Mouse (Mus musculus) C2C12 (cell line): ENCODE results near the gene Chga. TPM values are rescaled to one million over a fixed set of nuclear protein-coding genes. Genes with fewer than 3 reads are reported as not detected.

Experiments used
- H3K27me3 ChIP-seq: one replicate; pipeline ENCODE4 v1.6.1; 2011; ENCODE audit not compliant: control insufficient read depth, insufficient read depth, insufficient read length
- H3K36me3 ChIP-seq: one replicate; pipeline ENCODE4 v1.6.1; 2011; ENCODE audit not compliant: control insufficient read depth, insufficient read depth
- H3K4me3 ChIP-seq: one replicate; pipeline ENCODE4 v1.5.1; 2011; ENCODE audit warnings: mild to moderate bottlenecking, control low read depth; ENCODE audit not compliant: poor library complexity, insufficient read depth, severe bottlenecking
- H3K79me2 ChIP-seq: one replicate; pipeline ENCODE4 v1.6.1; 2011; ENCODE audit not compliant: control insufficient read depth, insufficient read depth
- H3K79me3 ChIP-seq: one replicate; pipeline ENCODE4 v1.6.1; 2011; ENCODE audit warnings: low read depth, control low read depth
- H3ac ChIP-seq: one replicate; pipeline ENCODE3; 2011; ENCODE audit warnings: low read depth; ENCODE audit not compliant: control insufficient read depth, insufficient read length
- CEBPB ChIP-seq: IDR thresholded peaks from one replicate; pipeline ENCODE4 v1.6.1; 2011; ENCODE audit warnings: low read depth, mild to moderate bottlenecking, control low read depth, moderate library complexity
- CTCF ChIP-seq: IDR thresholded peaks from one replicate; pipeline ENCODE4 v1.5.1; 2011; ENCODE audit not compliant: control insufficient read depth, insufficient read depth, insufficient read length
- FOSL1 ChIP-seq: IDR thresholded peaks from one replicate; pipeline ENCODE4 v1.8.0; 2011; ENCODE audit warnings: mild to moderate bottlenecking, low read length; ENCODE audit not compliant: poor library complexity, insufficient read depth, severe bottlenecking
- MAX ChIP-seq: IDR thresholded peaks from one replicate; pipeline ENCODE4 v1.6.1; 2011; ENCODE audit warnings: mild to moderate bottlenecking, control low read depth
- MYOD1 ChIP-seq: IDR thresholded peaks from one replicate; pipeline ENCODE4 v1.6.1; 2011; ENCODE audit warnings: low read depth; ENCODE audit not compliant: control insufficient read depth, insufficient read length
- MYOG ChIP-seq: IDR thresholded peaks from one replicate; pipeline ENCODE4 v1.6.1; 2011; ENCODE audit not compliant: control insufficient read depth, insufficient read length; ENCODE audit errors: extremely low read depth
- USF1 ChIP-seq: IDR thresholded peaks from one replicate; pipeline ENCODE4 v1.6.1; 2011; ENCODE audit warnings: low read depth, mild to moderate bottlenecking, control low read depth, moderate library complexity
- polyA plus RNA-seq: library from polyadenylated mRNA; unstranded; fragments of >200 nt; fragmentation: generic; extraction: Trizol; gene quantifications from one replicate; pipeline ENCODE4 v1.2.1, GENCODE M21; 2012; ENCODE audit warnings: missing spikeins

Chga gene
- polyA plus RNA-seq, 1 experiment: 0.01 TPM

DNA sequence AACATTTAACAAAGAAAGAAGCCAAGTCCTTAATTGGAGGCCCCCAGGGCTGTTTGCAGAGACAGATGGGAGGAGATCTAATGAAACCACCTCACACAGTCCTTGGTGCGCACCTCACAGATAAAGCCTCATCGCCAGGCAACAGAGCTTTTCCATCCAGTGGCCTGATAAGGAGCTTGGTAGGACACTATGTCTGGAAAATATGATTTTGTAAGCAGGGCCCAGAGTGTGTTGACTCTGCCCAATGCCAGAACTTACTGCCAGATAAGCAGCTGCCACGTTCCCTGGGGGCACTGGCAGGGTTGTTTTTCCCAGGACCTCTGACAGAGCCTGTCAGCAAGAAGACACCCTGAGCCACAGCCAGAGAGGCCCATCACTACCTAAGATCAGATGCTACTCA, 3.6 kb upstream of the Chga start:
- Histone ChIP-seq H3ac (no peak overlapping the region), H3K79me3 (no peaks in the 10 kb centered on the region), H3K4me3 (no peak overlapping the region), H3K27me3 (peaks cover 20% of the 10 kb centered on the region), H3K79me2 (no peaks in the 10 kb centered on the region), H3K36me3 (no peaks in the 10 kb centered on the region)
- no peak for TF ChIP-seq MAX
- TF ChIP-seq MYOG: no peak
- no peak for TF ChIP-seq USF1
- no peak for TF ChIP-seq CTCF
- TF ChIP-seq FOSL1: no peak
- TF ChIP-seq CEBPB: no peak
- TF ChIP-seq MYOD1: no peak

DNA sequence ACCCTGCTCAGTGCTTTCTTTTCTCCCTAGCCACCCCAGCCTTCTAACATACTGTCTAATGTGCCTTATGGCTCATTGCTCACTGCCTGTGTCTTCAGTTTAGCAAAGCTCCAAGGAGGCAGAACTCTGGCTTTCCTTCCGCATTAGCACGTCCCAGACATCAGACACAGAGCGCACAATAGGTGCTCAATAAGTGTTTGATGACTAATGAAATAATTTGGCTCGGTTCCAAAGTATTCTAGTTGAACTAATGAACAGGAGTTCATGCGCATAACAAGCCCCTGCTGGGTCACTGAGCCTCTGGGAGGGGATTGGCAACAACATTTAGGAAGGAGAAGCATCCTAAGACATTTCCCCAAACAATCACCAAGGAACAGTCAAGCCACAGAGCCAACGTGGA, 2.8 kb upstream of the Chga start:
- H3ac ChIP-seq: no peak overlapping the region
- no peaks in the 10 kb centered on the region for H3K79me3 ChIP-seq
- H3K27me3 ChIP-seq: peaks cover 19% of the 10 kb centered on the region
- no peak overlapping the region for H3K4me3 ChIP-seq
- no peak for TF ChIP-seq FOSL1
- no peak for TF ChIP-seq USF1
- TF ChIP-seq MAX: no peak
- TF ChIP-seq MYOG: no peak
- no peak for TF ChIP-seq MYOD1
- no peak for TF ChIP-seq CTCF
- TF ChIP-seq CEBPB: no peak
- no peaks in the 10 kb centered on the region for H3K79me2 ChIP-seq
- no peaks in the 10 kb centered on the region for H3K36me3 ChIP-seq

DNA sequence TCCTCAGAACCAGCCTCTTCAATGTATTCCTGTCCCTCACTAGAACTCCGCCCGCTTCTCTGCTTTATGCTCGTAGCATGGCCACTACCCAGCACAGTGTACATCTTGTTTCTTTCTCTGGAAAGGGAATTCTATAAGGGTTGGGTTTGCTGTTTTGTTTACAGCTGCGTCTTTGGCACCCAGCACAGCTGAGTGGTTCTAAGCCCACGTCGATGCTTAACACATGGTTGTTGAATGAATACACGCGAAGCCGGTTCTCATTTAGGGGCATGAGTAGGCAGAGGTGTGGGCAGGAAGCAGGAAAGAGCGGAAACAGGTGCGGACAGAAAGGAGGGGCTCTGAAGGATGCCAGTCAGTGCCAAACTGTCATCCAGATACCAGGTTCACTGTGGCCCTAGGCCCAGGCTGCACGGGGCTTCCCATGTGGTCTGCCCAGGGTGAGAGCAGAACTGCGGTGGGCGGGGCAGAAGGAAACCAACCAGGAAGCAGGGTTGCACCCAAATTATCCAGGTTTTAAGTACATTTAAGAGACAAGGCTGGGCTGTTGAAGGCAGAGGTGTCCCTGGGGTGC, 979 bp upstream of the Chga start:
- Histone ChIP-seq H3K36me3 (no peaks in the 10 kb centered on the region), H3K79me3 (no peaks in the 10 kb centered on the region), H3K27me3 (peaks cover 36% of the 10 kb centered on the region), H3ac (no peak overlapping the region), H3K79me2 (no peaks in the 10 kb centered on the region), H3K4me3 (no peak overlapping the region)
- TF ChIP-seq USF1 (no peak), CTCF (no peak), CEBPB (no peak), MAX (no peak), MYOD1 (no peak), FOSL1 (no peak), MYOG (no peak)

DNA sequence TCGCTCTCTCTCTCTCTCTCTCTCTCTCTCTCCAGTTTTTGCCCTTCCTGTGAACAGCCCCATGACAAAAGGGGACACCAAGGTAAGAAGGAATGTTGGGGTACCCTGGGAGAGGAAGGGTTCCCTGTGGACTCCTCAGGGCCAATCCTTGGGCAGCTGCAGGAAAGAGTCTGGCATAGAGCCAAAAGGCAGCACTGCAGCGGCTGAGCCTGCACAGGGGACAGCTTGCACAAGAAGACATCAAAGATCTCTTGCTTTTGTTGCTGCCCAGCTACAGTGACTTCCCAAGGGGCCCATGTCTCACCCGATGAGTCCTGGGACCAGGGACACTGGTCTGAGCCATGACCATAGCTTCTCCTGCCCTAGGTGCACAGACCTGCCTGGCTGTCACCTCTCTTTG, 1.1 kb downstream of the Chga start:
- no peaks in the 10 kb centered on the region for H3K36me3 ChIP-seq
- H3K79me2 ChIP-seq: no peaks in the 10 kb centered on the region
- no peaks in the 10 kb centered on the region for H3K79me3 ChIP-seq
- peaks cover 51% of the 10 kb centered on the region for H3K27me3 ChIP-seq
- TF ChIP-seq USF1: no peak
- TF ChIP-seq FOSL1: no peak
- no peak for TF ChIP-seq CEBPB
- TF ChIP-seq MAX: no peak
- TF ChIP-seq MYOD1: no peak
- no peak for TF ChIP-seq CTCF
- no peak for TF ChIP-seq MYOG
- H3K4me3 ChIP-seq: no peak overlapping the region
- no peak overlapping the region for H3ac ChIP-seq

DNA sequence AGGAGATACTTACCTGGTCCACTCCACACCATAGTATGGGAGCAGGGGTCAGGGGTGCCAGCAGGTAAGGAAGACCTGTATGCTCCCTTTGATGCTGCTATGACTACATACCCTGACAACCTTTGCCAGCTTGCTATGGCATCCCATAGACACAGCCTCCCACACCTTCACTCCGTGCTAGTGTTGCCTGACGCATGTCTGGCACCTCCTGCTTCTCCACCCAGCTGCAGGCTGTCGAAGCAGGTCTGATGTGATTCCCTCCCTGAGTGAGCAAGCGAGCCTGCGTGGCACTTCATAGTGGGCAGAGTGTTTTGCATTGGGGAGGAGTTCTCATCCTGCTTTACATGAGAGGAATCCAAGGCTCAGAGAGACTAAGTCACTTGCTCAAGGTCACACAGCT, 2.6 kb downstream of the Chga start:
- Histone ChIP-seq H3K4me3 (no peak overlapping the region), H3K79me2 (no peaks in the 10 kb centered on the region), H3K27me3 (peaks cover 60% of the 10 kb centered on the region), H3ac (no peak overlapping the region), H3K36me3 (no peaks in the 10 kb centered on the region), H3K79me3 (no peaks in the 10 kb centered on the region)
- no peak for TF ChIP-seq USF1
- no peak for TF ChIP-seq MYOG
- no peak for TF ChIP-seq MAX
- TF ChIP-seq CEBPB: no peak
- TF ChIP-seq MYOD1: no peak
- no peak for TF ChIP-seq CTCF
- TF ChIP-seq FOSL1: no peak
